Mouse (Mus musculus) limb, embryonic 14.5 days (tissue): ENCODE measurements around the gene Rabggta. TPM values are rescaled to one million over a fixed set of nuclear protein-coding genes. Genes with fewer than 3 reads are reported as not detected.

Experiments used
- ATAC-seq: fragments of 200-750 bp; cut with Nextera tagmentation; 2 replicates; pipeline ENCODE4 v1.8.0; 2017; ENCODE audit warnings: low read depth, moderate number of reproducible peaks, moderate TSS enrichment; ENCODE audit not compliant: low FRiP score
- DNase-seq: peaks from one replicate; pipeline ENCODE4 v3.0.0-alpha.2; 2015; ENCODE audit warnings: low spot score
- H3K27ac ChIP-seq: fragments of 300-500 bp; sonication (generic); replicated peaks from 2 replicates; pipeline ENCODE4 v1.5.1; 2014; ENCODE audit warnings: low read depth, mild to moderate bottlenecking, low read length, moderate library complexity, mixed read lengths
- H3K27me3 ChIP-seq: fragments of 300-500 bp; sonication (generic); 2 replicates; pipeline ENCODE4 v1.6.1; 2014; ENCODE audit warnings: low read length, mixed read lengths; ENCODE audit not compliant: control insufficient read depth, insufficient read depth
- H3K36me3 ChIP-seq: fragments of 300-500 bp; sonication (generic); 2 replicates; pipeline ENCODE4 v1.6.1; 2014; ENCODE audit warnings: mild to moderate bottlenecking, low read length, moderate library complexity, mixed read lengths; ENCODE audit not compliant: control insufficient read depth, insufficient read depth
- H3K4me1 ChIP-seq: fragments of 300-500 bp; sonication (generic); 2 replicates; pipeline ENCODE4 v1.6.1; 2014; ENCODE audit warnings: antibody characterized with exemption, low read length, mixed read lengths; ENCODE audit not compliant: control insufficient read depth, insufficient read depth
- H3K4me2 ChIP-seq: fragments of 300-500 bp; sonication (generic); replicated peaks from 2 replicates; pipeline ENCODE4 v1.6.1; 2014; ENCODE audit warnings: low read depth, mild to moderate bottlenecking, low read length, moderate library complexity; ENCODE audit not compliant: severe bottlenecking
- H3K4me3 ChIP-seq: fragments of 300-500 bp; sonication (generic); replicated peaks from 2 replicates; pipeline ENCODE4 v1.5.1; 2014; ENCODE audit warnings: low read length
- H3K9ac ChIP-seq: fragments of 300-500 bp; sonication (generic); 2 replicates; pipeline ENCODE4 v1.6.1; 2014; ENCODE audit warnings: mild to moderate bottlenecking, low read depth, low read length, moderate library complexity; ENCODE audit not compliant: severe bottlenecking
- H3K9me3 ChIP-seq: fragments of 300-500 bp; sonication (generic); 2 replicates; pipeline ENCODE4 v1.6.1; 2016; ENCODE audit warnings: low read length; ENCODE audit not compliant: control insufficient read depth
- POLR2A ChIP-seq: fragments of 200-500 bp; IDR thresholded peaks from 2 replicates; pipeline ENCODE4 v1.8.0; 2012; ENCODE audit warnings: inconsistent platforms, mild to moderate bottlenecking, moderate library complexity, borderline replicate concordance; ENCODE audit not compliant: insufficient read depth, insufficient read length; ENCODE audit errors: extremely low read depth
- WGBS: fragments of 180-500 bp; shearing (Covaris S2); extraction: QIAGEN DNeasy Blood & Tissue Kit; methylation state at CpG from one replicate; pipeline ENCODE4 v1.1.7; 2014; 5-methylcytosine and 5-hydroxymethylcytosine counted together
- polyA plus RNA-seq, 2 experiments: library from polyadenylated mRNA; depleted of rRNA in 1 of 2; stranded (reverse) in 1 of 2; unstranded in 1 of 2; fragments of >200 nt; fragmentation: Nextera tagmentation in 1 of 2; extraction: Ambion mirVana in 1 of 2; gene quantifications; 2 replicates each; pipeline versions ENCODE4 v1.2.1 to v1.2.3; 2012 to 2014

Rabggta gene
- polyA plus RNA-seq, 2 experiments, result 20.4 to 41.7 TPM

DNA sequence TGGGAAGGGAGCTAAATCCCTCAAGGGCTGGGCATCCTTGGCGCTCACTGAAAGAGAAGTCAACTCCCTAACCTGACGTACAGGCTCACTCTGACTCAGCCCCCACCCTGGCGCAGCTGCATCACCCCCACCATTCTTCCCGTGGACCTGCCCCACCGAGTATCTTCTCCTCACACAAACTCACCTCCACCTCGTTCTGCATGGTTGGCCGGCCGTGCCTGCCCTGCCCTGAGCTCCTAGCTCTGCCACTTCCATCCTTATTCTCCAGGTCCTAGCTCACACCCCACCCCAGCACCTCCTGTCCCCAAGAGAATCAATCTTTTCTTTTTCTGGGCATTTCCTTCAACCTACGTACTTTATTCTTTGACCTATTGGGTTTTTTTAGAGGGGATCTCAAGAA, 20.9 kb downstream of the Rabggta start:
- 67% methylated on average over 9 of the region's 9 CpGs for WGBS
- no peak for ATAC-seq
- TF ChIP-seq POLR2A, result no peak

DNA sequence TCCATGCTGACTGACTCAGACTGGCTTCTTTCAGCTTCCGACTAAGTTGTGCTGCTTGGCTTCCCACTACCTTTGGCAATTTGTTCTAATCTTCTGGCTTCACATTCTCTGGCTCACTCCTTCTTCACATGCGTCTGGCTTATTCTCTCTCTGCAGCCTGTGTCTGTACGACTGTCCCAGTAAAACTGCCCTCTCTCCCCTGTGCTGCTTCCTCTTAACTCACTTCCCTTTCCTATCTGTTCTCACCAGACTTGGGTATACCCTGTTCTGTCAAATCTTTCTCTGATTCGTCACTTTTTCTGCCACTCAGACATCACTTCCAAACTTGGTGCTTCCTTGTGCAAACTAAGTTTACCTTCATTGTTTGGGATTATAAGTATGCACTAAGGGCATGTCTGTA, 24.8 kb downstream of the Rabggta start:
- Histone ChIP-seq H3K36me3 (no peaks in the 10 kb centered on the region), H3K9ac (no peak overlapping the region), H3K27me3 (no peaks in the 10 kb centered on the region), H3K27ac (no peak overlapping the region), H3K9me3 (no peaks in the 10 kb centered on the region), H3K4me2 (no peak overlapping the region), H3K4me1 (no peaks in the 10 kb centered on the region), H3K4me3 (no peak overlapping the region)
- DNase-seq, result no peak
- ATAC-seq, result no peak
- 85% methylated on average over 4 of the region's 4 CpGs for WGBS
- TF ChIP-seq POLR2A, result no peak

More for the DNA sequence above, 20.9 kb downstream of the Rabggta start:
- no peak for DNase-seq
- Histone ChIP-seq H3K4me3 (no peak overlapping the region), H3K4me2 (no peak overlapping the region), H3K9me3 (no peaks in the 10 kb centered on the region), H3K36me3 (no peaks in the 10 kb centered on the region), H3K27ac (no peak overlapping the region), H3K4me1 (no peaks in the 10 kb centered on the region), H3K27me3 (no peaks in the 10 kb centered on the region), H3K9ac (no peak overlapping the region)

DNA sequence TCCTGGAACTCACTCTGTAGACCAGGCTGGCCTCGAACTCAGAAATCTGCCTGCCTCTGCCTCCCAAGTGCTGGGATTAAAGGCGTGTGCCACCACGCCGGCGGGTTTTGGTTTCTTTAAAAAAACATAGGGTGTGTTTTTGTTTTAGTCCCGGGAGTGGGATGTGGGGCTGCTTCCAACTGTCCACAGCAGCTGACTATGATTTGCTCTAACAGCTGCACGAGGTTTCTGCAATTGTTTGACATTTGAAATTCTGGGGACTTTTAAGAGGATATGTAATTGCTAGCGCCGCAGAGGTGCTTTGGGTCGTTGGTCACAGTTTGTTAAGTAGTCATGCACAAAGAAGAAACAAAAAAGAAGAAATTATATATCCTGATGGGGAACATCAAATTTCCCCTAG, 32.6 kb downstream of the Rabggta start:
- ATAC-seq, result no peak
- WGBS, result 70% methylated on average over 10 of the region's 10 CpGs

DNA sequence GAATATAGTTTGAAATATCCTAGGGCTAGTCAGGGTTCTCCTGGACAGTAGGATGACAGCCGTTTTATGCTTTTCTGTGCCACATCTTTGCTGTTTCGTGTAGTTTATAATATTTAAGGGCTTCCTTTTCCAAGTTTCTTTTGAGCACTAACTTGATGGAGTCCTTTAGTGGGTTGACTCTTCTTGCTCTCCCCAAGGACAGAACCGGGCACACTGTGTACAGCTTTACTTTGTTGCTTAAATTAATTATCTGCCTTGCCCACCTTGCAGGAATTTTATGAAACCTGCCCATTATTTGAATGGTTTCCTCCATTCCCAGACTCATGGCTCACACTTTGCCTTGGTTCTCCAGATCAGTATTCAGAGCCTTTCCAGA, 40.0 kb downstream of the Rabggta start:
- no peak for TF ChIP-seq POLR2A
- Histone ChIP-seq H3K27ac (peak overlapping the region; percentile 85), H3K27me3 (no peaks in the 10 kb centered on the region), H3K4me1 (peaks cover 3% of the 10 kb centered on the region; the same call in 1 of the 2 replicates), H3K36me3 (peaks cover 36% of the 10 kb centered on the region), H3K9ac (peak overlapping the region; percentile 74; the same call in 1 of the 2 replicates), H3K9me3 (no peaks in the 10 kb centered on the region), H3K4me2 (peak overlapping the region; percentile 66), H3K4me3 (peak overlapping the region; percentile 74)
- no peak; the same call in 1 of the 2 replicates for ATAC-seq
- DNase-seq, result no peak
- 14% methylated on average over 3 of the region's 3 CpGs for WGBS

More for the DNA sequence above, 32.6 kb downstream of the Rabggta start:
- H3K9me3 ChIP-seq, result no peaks in the 10 kb centered on the region
- no peaks in the 10 kb centered on the region for H3K27me3 ChIP-seq
- H3K9ac ChIP-seq, result no peak overlapping the region
- H3K4me1 ChIP-seq, result no peaks in the 10 kb centered on the region
- H3K4me2 ChIP-seq, result no peak overlapping the region
- DNase-seq, result no peak
- H3K27ac ChIP-seq, result no peak overlapping the region
- no peaks in the 10 kb centered on the region for H3K36me3 ChIP-seq
- no peak overlapping the region for H3K4me3 ChIP-seq
- TF ChIP-seq POLR2A, result no peak

DNA sequence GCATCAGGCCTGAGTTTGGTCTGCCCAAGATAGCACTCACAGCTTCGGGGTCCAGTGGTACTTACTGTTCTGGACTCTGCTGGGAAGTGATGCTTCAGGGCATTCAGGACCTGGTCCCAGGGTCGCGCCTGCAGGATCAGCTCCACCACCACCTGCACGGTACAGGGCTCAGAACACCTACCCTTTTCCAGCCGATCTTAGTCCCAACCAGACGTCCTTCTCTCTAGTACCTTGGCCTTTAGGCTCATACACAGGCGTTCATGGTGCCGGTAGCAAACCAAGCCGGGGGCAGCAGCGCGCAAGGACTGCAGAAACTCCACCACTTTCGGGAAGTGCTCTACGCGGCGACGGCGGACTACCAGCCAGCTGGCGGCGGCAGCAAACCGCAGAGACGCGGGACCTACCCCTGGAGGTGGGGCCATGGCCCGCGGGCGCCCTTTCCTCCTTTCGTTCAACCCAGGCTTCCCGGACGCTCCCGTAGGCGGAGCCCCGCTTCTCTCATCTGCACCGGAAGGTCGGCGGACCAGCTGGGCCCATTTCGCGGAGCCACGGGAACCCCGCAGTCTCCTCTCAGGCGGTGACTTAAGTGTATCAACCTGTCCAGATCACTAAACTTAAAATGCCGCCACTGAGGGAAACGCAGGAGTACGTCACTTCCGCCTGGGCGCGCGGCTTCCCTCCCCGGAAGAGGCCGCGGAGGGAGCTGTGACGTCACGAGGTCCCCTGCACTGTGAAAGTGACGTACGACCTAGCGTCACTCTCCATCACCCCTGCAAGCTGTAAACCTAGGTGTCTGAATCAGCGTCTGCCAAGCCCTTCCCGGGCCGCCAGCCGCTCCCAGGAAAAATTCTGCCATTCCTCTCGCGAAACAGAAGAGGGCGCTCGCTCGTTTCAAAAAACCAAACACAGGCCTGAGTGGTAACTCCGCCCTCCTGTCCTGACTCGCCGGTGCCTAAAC, 40.6 kb downstream of the Rabggta start, which contains the start of gene Tinf2:
TSS of gene Tinf2 (minus strand) at position 661 of the 958 bp plus-strand sequence.
- Histone ChIP-seq H3K4me1 (peaks cover 3% of the 10 kb centered on the region; the same call in 1 of the 2 replicates), H3K4me3 (peak within 1 kb of the TSS; percentile 74), H3K9ac (peak within 1 kb of the TSS; percentile 74), H3K36me3 (peaks cover 43% of the 10 kb centered on the region), H3K4me2 (peak within 1 kb of the TSS; percentile 66), H3K9me3 (no peaks in the 10 kb centered on the region), H3K27me3 (no peaks in the 10 kb centered on the region), H3K27ac (peak within 1 kb of the TSS; percentile 85)
- ATAC-seq, result peak; percentile 97
- peak; percentile 97 for DNase-seq
- under 1% methylated on average over 60 of the region's 66 CpGs for WGBS
- 0 out of 2 replicates have a peak, but pooled peaks have one; percentile 39 for TF ChIP-seq POLR2A
